Mouse (Mus musculus): Measurements from ENCODE around the gene Cyb5b. TPM values are rescaled to one million over a fixed set of nuclear protein-coding genes. Genes with fewer than 3 reads are reported as not detected.
"Not testable (repeated sequence)": the region's sequence is repeated elsewhere in the genome, so short reads cannot be mapped to it uniquely, and the experiment has no call there.

The Cyb5b gene
- total RNA-seq, 2 experiments from 2014 or later, result 92.2 to 95.1 TPM

- intact Hi-C loops (cut with DNase I), result loop anchor here (10.0 kb wide), 1 partner anchor 92 kb away; no protein-coding TSS in a partner anchor
- no peak for DNase-seq (ENCODE audit: extremely low spot score in 1 of 2, low spot score in 2 of 2)
These were observed 56.5 kb downstream of the Cyb5b start for GRCm38 (mm10) chr8:107206782-107207525.

DNA sequence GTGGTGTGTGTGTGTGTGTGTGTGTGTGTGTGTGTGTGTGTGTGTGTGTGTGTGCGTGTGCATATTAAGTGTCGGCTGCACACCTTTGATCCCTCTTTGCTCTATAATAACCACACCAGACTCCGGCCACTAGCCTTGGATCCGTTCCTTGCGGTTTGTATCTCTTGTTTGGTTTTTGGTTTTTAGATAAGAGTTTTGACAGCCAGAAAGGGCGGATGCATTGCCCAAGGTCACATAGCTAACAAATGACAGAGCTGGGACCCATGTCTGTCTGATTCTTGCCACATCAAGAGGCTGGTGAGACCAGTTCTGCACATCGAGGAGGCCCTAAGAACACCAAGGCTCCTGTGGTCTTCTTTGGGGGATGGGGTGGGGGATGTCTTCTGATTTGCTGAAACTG, 58.7 kb downstream of the Cyb5b start:
- no peak for DNase-seq (ENCODE audit: extremely low spot score in 1 of 2, low spot score in 2 of 2)
- intact Hi-C loops (cut with DNase I), result loop anchor here (10.0 kb wide), 1 partner anchor 94 kb away; no protein-coding TSS in a partner anchor

GRCm38 (mm10) chr8:107212006-107212405, 61.6 kb downstream of the Cyb5b start:
- intact Hi-C loops (cut with DNase I), result no loop called here
- DNase-seq (ENCODE audit: extremely low spot score in 1 of 2, low spot score in 2 of 2), result peak in 1 of 2 experiments; percentile 23

DNA sequence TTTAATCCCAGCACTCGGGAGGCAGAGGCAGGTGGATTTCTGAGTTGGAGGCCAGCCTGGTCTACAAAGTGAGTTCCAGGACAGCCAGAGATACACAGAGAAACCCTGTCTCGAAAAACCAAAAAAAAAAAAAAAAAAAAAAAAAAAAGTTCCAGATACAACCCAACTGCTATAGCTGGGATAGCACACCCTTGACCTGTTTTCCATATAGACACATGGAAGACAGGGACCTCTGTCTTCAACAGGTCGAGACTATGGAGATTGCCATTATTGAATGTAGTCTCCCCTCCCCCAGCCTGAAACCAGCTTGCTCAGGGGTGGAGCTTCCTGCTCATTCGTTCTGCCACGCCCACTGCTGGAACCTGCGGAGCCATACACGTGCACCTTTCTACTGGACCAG, 66.8 kb downstream of the Cyb5b start:
- DNase-seq (ENCODE audit: extremely low spot score in 1 of 2, low spot score in 2 of 2); intact Hi-C loops (cut with DNase I): not testable (repeated sequence)

DNA sequence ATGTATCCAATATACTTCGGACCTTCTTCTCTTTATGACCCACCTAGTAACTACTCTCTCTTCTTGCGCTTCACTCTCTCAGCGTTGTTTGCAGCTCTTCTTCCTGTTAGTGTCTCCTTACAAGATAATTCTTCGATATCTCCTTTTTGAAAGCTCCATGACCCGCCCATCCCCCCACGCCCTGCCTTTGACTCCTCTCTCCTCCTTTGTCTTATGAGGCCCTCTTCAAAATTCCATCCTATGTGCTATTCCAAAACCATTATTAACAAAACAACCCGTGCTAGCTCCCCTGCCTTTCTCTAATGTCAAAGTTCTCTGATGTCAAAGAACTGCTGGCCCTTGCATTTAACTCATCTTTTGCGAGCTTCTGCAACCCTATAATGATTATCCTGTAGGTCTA, 67.7 kb downstream of the Cyb5b start:
- intact Hi-C loops (cut with DNase I), result no loop called here
- no peak for DNase-seq (ENCODE audit: extremely low spot score in 1 of 2, low spot score in 2 of 2)

DNA sequence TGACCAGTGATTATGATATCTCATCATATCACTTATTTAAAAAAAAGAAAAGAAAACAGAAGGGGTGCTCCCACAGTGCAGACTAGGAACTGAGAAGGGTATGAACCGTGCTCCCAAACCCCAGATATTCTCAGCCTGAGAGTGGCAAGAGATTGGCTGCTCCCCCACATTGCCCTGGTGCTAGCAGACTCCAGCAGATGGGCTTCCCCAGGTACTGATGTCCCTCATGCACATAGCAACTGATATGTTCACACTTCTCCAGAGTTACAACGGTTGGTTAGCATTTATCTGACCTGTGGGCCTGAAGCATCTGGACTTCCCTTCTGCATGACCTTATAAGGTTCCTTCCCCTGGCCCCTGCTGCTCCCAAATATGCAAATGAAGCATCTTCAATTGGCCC, 68.6 kb downstream of the Cyb5b start:
- DNase-seq (ENCODE audit: extremely low spot score in 1 of 2, low spot score in 2 of 2), result no peak
- intact Hi-C loops (cut with DNase I), result no loop called here

GRCm38 (mm10) chr8:107221924-107222851, 71.7 kb downstream of the Cyb5b start:
- intact Hi-C loops (cut with DNase I), result no loop called here
- DNase-seq (ENCODE audit: extremely low spot score in 1 of 2, low spot score in 2 of 2), result no peak

DNA sequence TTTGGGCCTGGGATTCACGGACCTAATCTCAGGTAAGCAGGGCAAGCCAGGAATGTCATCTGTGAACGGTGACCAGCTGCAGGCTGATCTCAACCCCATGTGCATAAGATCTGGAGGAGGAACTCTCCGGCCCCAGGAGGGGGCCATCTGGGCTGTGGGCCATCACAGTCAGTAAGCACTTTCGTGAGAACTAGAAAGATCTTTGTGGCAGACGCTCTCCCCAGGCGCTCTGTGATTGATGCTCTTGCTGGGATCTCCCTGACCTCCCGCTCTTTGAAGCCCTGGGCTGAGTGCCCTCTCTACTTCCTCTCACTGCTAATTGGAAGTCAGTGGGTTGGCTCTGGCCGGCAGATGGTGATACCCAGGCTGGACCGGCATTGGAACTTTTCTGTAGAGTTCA, 75.7 kb downstream of the Cyb5b start:
- DNase-seq (ENCODE audit: extremely low spot score in 1 of 2, low spot score in 2 of 2), result peak in 1 of 2 experiments; percentile 77

DNA sequence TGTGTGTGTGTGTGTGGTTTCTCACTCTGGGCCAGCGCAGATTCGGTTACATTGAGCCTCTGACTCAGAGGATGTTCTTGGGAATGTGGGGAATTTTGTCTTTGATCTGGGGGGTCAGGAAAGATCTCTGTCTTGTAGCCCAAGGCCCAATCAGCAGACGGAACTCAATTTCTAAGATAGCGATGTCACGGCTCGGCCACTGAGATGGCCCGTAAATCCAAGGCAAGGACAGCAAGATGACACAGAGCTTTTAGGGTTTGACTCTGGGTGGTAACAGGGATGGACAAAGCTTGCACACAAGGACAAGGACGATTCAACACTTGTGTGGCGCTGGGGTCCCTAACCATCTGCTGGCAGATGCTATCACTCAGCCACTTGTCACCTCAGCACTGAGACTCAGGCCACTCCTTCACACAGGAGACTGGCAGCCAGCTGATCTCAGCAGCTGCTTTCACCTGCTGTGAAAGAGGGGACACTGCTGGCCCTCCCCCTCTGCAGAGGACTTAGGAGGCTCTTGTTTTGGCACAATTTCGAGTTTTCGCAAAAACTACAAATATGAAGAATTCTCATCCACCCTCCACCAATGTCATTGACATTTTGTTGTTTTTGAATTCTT, 76.7 kb downstream of the Cyb5b start:
- intact Hi-C loops (cut with DNase I), result no loop called here
- no peak for DNase-seq (ENCODE audit: extremely low spot score in 1 of 2, low spot score in 2 of 2)

More for the DNA sequence above, 75.7 kb downstream of the Cyb5b start:
- intact Hi-C loops (cut with DNase I), result no loop called here

- no peak for DNase-seq (ENCODE audit: extremely low spot score in 1 of 2, low spot score in 2 of 2)
- intact Hi-C loops (cut with DNase I), result no loop called here
These were observed 82.8 kb downstream of the Cyb5b start for GRCm38 (mm10) chr8:107233251-107233650.

- intact Hi-C loops (cut with DNase I), result no loop called here
- no peak for DNase-seq (ENCODE audit: extremely low spot score in 1 of 2, low spot score in 2 of 2)
These were observed 83.3 kb downstream of the Cyb5b start for GRCm38 (mm10) chr8:107233718-107234117.

Other genes starting within 250 kb of the Cyb5b start
- 1 to 10 TPM; 6.7 to 7.1 TPM for gene Sntb2, start 214.9 kb upstream of the Cyb5b start, total RNA-seq (2021)
- gene Vps4a, start 119.4 kb upstream of the Cyb5b start, total RNA-seq (2021), result 100 to 1,000 TPM; 130 to 143 TPM
- gene Pdf, start 102.0 kb upstream of the Cyb5b start, total RNA-seq (2021), result 10 to 100 TPM; 25.5 to 25.8 TPM
- gene Cog8, start 94.0 kb upstream of the Cyb5b start, total RNA-seq (2021), result 10 to 100 TPM; 26.2 to 28.0 TPM
- gene Nip7, start 93.8 kb upstream of the Cyb5b start, total RNA-seq (2021), result 10 to 100 TPM; 61.0 to 62.3 TPM
- not detected for gene Tmed6, start 85.0 kb upstream of the Cyb5b start, total RNA-seq (2021)
- 10 to 100 TPM; 38.2 to 39.6 TPM for gene Terf2, start 54.1 kb upstream of the Cyb5b start, total RNA-seq (2021)
- gene Nfat5, start 142.8 kb downstream of the Cyb5b start, total RNA-seq (2021), result 10 to 100 TPM; 32.7 to 33.6 TPM